Mouse (Mus musculus): ENCODE data around the gene Sez6. TPM values are rescaled to one million over a fixed set of nuclear protein-coding genes. Genes with fewer than 3 reads are reported as not detected.

The Sez6 gene
- total and polyA plus RNA-seq, 3 experiments = 0.04 TPM; not detected in 2

DNA sequence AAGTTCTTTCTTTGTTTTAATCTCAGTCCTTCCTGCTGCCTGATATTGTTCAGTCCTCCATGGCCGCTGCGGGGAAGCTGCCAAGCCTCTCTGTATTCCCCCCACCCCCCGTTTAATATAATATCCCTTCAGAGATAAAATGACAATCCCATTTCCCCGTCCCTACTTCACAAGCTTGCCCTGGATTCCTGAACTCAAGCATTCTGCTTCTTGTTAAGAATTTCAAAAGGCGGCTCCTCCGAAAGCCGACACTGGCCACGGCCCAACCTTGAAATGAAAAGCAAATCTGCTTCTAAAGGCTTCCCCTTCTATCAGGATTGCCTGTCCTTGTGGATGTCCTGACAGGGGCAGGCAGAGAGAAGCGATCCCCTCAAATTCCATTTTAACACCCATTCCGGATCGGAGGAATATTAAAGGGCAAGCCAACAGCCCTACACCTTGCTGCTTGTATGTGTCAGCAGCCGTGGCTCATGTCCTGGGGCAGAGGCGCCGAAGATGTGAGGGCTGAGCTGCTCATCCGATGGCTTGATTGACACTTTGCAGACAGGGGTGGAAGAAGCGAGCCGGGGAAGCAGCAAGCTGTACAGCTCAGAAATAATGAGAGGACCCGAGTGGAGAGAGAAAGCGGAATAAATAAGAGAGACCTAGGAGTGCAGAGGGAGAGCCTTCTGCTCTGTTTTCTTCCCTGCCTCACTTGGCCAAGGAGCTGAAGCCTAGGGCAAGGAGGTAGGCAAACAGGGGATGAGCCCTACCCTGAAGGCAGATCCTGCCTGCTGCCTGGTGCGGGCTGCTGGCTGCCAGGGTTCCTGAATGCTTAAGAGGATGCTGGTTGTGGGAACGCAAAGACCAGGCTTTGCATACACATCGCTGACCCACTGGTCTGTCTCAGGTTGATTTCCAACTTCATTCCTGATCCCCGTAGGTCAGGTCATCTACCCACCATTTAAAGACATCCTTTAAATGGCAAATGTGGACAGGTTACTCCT lies 33.5 kb upstream of the Sez6 start:
- Histone ChIP-seq H3K79me2 (replicated peaks; ENCODE audit: control insufficient read depth, extremely low read depth, insufficient read depth, poor library complexity, severe bottlenecking) (no peaks in the 10 kb centered on the region), H3K9me3 (replicated peaks; ENCODE audit: low read length) (no peaks in the 10 kb centered on the region), H3K27ac (ENCODE audit: insufficient read depth, low read depth) (no peak overlapping the region), H3K4me1 (ENCODE audit: control insufficient read depth in 1 of 2, insufficient read depth in 2 of 2) (peaks cover 4 to 8% of the 10 kb centered on the region in 2 experiments; a peak in 2 of 4 replicates), H3K4me3 (replicated peaks in 1 of 3; ENCODE audit: low read depth in 2 of 3, low read length in 2 of 3, poor library complexity in 1 of 3) (no peak overlapping the region), H3K9ac (ENCODE audit: insufficient read depth, low read depth) (no peak overlapping the region), H3K36me3 (replicated peaks in 1 of 2; ENCODE audit: control insufficient read depth in 1 of 2, insufficient read depth in 1 of 2, low read length in 1 of 2) (no peaks in the 10 kb centered on the region), H3K4me2 (ENCODE audit: insufficient read depth, low read depth, poor library complexity, severe bottlenecking) (no peak overlapping the region), H3K27me3 (replicated peaks) (peaks cover 20% of the 10 kb centered on the region)
- DNase-seq (ENCODE audit: extremely low read depth) = no peak
- TF ChIP-seq JUN (IDR thresholded peaks at IDR 0.05; ENCODE audit: insufficient read depth, low read depth, low read length) = no peak
- TF ChIP-seq KAT2A (IDR thresholded peaks at IDR 0.05; ENCODE audit: insufficient replicate concordance, low read length) = no peak
- TF ChIP-seq IRF4 (IDR thresholded peaks at IDR 0.05; ENCODE audit: low read depth, low read length) = no peak
- TF ChIP-seq CTCF (conservative IDR thresholded peaks at IDR 0.05 in 1 of 2, IDR thresholded peaks at IDR 0.05 in 1 of 2; ENCODE audit: low read depth in 2 of 2, low read length in 2 of 2) = no peak
- TF ChIP-seq NELFE (IDR thresholded peaks at IDR 0.05; ENCODE audit: low read depth, low read length) = no peak
- no peak for TF ChIP-seq HCFC1 (IDR thresholded peaks at IDR 0.05; ENCODE audit: low read depth, low read length)
- TF ChIP-seq MAZ (IDR thresholded peaks at IDR 0.05; ENCODE audit: low read depth, low read length) = no peak
- in situ Hi-C loops (cut with MboI; ENCODE audit: low pct_ligation_motif_present, low pct_unique_long_range_greater_than_20kb, low sequenced_read_pairs) (no loop called here), dilution Hi-C loops (cut with MboI; ENCODE audit: extremely low pct_ligation_motif_present, extremely low pct_unique_long_range_greater_than_20kb, low sequenced_read_pairs) (no loop called here)

DNA sequence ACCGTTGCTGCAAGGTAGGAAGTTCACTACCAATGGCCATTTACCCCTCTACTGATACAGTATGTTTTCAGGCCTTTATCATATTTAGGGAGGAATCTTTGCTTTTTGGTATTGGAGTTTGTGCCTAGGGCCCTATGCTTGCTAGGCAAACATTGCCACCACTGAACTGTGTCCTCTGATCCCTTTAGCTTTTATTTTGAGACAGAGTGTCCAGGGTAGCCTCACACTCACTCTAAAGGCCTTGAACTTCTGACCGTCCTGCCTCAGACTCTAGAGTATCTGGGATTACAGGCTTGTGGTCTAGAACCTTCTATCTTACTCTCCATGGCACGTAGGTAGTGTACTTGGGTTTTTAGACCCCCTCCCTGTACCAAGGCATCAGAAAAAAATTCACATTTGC lies 30.4 kb upstream of the Sez6 start:
- no peaks in the 10 kb centered on the region for H3K79me2 ChIP-seq (replicated peaks; ENCODE audit: control insufficient read depth, extremely low read depth, insufficient read depth, poor library complexity, severe bottlenecking)
- peaks cover 20% of the 10 kb centered on the region for H3K27me3 ChIP-seq (replicated peaks)
- H3K27ac ChIP-seq (ENCODE audit: insufficient read depth, low read depth) = no peak overlapping the region
- no peaks in the 10 kb centered on the region for H3K9me3 ChIP-seq (replicated peaks; ENCODE audit: low read length)
- no peaks in the 10 kb centered on the region for H3K36me3 ChIP-seq (replicated peaks in 1 of 2; ENCODE audit: control insufficient read depth in 1 of 2, insufficient read depth in 1 of 2, low read length in 1 of 2)
- H3K9ac ChIP-seq (ENCODE audit: insufficient read depth, low read depth) = no peak overlapping the region
- in situ Hi-C loops (cut with MboI; ENCODE audit: low pct_ligation_motif_present, low pct_unique_long_range_greater_than_20kb, low sequenced_read_pairs) (no loop called here), dilution Hi-C loops (cut with MboI; ENCODE audit: extremely low pct_ligation_motif_present, extremely low pct_unique_long_range_greater_than_20kb, low sequenced_read_pairs) (no loop called here)
- no peaks in the 10 kb centered on the region for H3K4me1 ChIP-seq (ENCODE audit: control insufficient read depth in 1 of 2, insufficient read depth in 2 of 2)
- TF ChIP-seq MAX (IDR thresholded peaks at IDR 0.05; ENCODE audit: low read length) (no peak), JUND (conservative IDR thresholded peaks at IDR 0.05; ENCODE audit: low read depth, low read length) (no peak), TBP (conservative IDR thresholded peaks at IDR 0.05; ENCODE audit: low read depth, low read length) (no peak), ZKSCAN1 (IDR thresholded peaks at IDR 0.05; ENCODE audit: borderline replicate concordance, low read depth, low read length) (no peak), CHD2 (IDR thresholded peaks at IDR 0.05; ENCODE audit: low read length) (no peak), ELF1 (IDR thresholded peaks at IDR 0.05; ENCODE audit: low read depth, low read length) (no peak), MXI1 (IDR thresholded peaks at IDR 0.05; ENCODE audit: low read depth, low read length) (no peak), HCFC1 (IDR thresholded peaks at IDR 0.05; ENCODE audit: low read depth, low read length) (no peak), KAT2A (IDR thresholded peaks at IDR 0.05; ENCODE audit: insufficient replicate concordance, low read length) (no peak), ETS1 (conservative IDR thresholded peaks at IDR 0.05; ENCODE audit: low read depth, low read length) (no peak), IRF4 (IDR thresholded peaks at IDR 0.05; ENCODE audit: low read depth, low read length) (no peak), GABPA (IDR thresholded peaks at IDR 0.05; ENCODE audit: insufficient replicate concordance, low read depth, low read length) (no peak), E2F4 (IDR thresholded peaks at IDR 0.05; ENCODE audit: insufficient replicate concordance, low read depth, low read length) (no peak), MAZ (IDR thresholded peaks at IDR 0.05; ENCODE audit: low read depth, low read length) (no peak), ZMIZ1 (IDR thresholded peaks at IDR 0.05; ENCODE audit: low read depth, low read length) (no peak), NRF1 (IDR thresholded peaks at IDR 0.05; ENCODE audit: low read depth, low read length) (no peak)
- no peak for DNase-seq (ENCODE audit: extremely low read depth)
- H3K4me3 ChIP-seq (replicated peaks in 1 of 3; ENCODE audit: low read depth in 2 of 3, low read length in 2 of 3, poor library complexity in 1 of 3) = no peak overlapping the region
- H3K4me2 ChIP-seq (ENCODE audit: insufficient read depth, low read depth, poor library complexity, severe bottlenecking) = no peak overlapping the region
